Mouse (Mus musculus): ENCODE data around the gene Slc9a2.
"Not testable (repeated sequence)": the region's sequence is repeated elsewhere in the genome, so short reads cannot be mapped to it uniquely, and the experiment has no call there.

The Slc9a2 gene

GRCm38 (mm10) chr1:40680067-40680867 is at the start of gene Slc9a2:
Gene Slc9a2, plus strand, starts transcription at chr1:40680574.
- peak; percentile 23 for DNase-seq (ENCODE audit: low read depth, low spot score)

- no peak for DNase-seq (ENCODE audit: low read depth, low spot score)
Observed at GRCm38 (mm10) chr1:40632407-40633062, 47.8 kb upstream of the Slc9a2 start.

- DNase-seq (ENCODE audit: low read depth, low spot score) = no peak
Observed at GRCm38 (mm10) chr1:40634608-40635007, 45.8 kb upstream of the Slc9a2 start.

- no peak for DNase-seq (ENCODE audit: low read depth, low spot score)
Observed at GRCm38 (mm10) chr1:40648234-40648633, 32.1 kb upstream of the Slc9a2 start.

GRCm38 (mm10) chr1:40650803-40651497 is 29.4 kb upstream of the Slc9a2 start:
- no peak for DNase-seq (ENCODE audit: low read depth, low spot score)

GRCm38 (mm10) chr1:40657035-40657434 is 23.3 kb upstream of the Slc9a2 start:
- no peak for DNase-seq (ENCODE audit: low read depth, low spot score)

- peak; percentile 72 for DNase-seq (ENCODE audit: low read depth, low spot score)
Observed at GRCm38 (mm10) chr1:40657978-40658496, 22.3 kb upstream of the Slc9a2 start.

GRCm38 (mm10) chr1:40659017-40659416 is 21.4 kb upstream of the Slc9a2 start:
- DNase-seq (ENCODE audit: low read depth, low spot score) = no peak

- no peak for DNase-seq (ENCODE audit: low read depth, low spot score)
Observed at GRCm38 (mm10) chr1:40659496-40659895, 20.9 kb upstream of the Slc9a2 start.

- no peak for DNase-seq (ENCODE audit: low read depth, low spot score)
Observed at GRCm38 (mm10) chr1:40660838-40661237, 19.5 kb upstream of the Slc9a2 start.

- DNase-seq (ENCODE audit: low read depth, low spot score) = no peak
Observed at GRCm38 (mm10) chr1:40665401-40666370, 14.7 kb upstream of the Slc9a2 start.

GRCm38 (mm10) chr1:40667442-40667841 is 12.9 kb upstream of the Slc9a2 start:
- DNase-seq (ENCODE audit: low read depth, low spot score) = not testable (repeated sequence)

GRCm38 (mm10) chr1:40670025-40670424 is 10.3 kb upstream of the Slc9a2 start:
- DNase-seq (ENCODE audit: low read depth, low spot score) = no peak

- DNase-seq (ENCODE audit: low read depth, low spot score) = no peak
Observed at GRCm38 (mm10) chr1:40671490-40671889, 8.9 kb upstream of the Slc9a2 start.

- no peak for DNase-seq (ENCODE audit: low read depth, low spot score)
Observed at GRCm38 (mm10) chr1:40677306-40677705, 3.1 kb upstream of the Slc9a2 start.

- peak; percentile 33 for DNase-seq (ENCODE audit: low read depth, low spot score)
Observed at GRCm38 (mm10) chr1:40680868-40681698, 709 bp downstream of the Slc9a2 start.

GRCm38 (mm10) chr1:40681699-40682510 is 1.5 kb downstream of the Slc9a2 start:
- peak; percentile 30 for DNase-seq (ENCODE audit: low read depth, low spot score)

- no peak for DNase-seq (ENCODE audit: low read depth, low spot score)
Observed at GRCm38 (mm10) chr1:40694296-40694695, 13.9 kb downstream of the Slc9a2 start.

- DNase-seq (ENCODE audit: low read depth, low spot score) = no peak
Observed at GRCm38 (mm10) chr1:40696436-40696835, 16.1 kb downstream of the Slc9a2 start.
